Mouse (Mus musculus): Measurements from ENCODE around the gene Olfr1408.

The Olfr1408 gene

GRCm38 (mm10) chr1:173137274-173137673, at the start of gene Olfr1408:
TSS of gene Olfr1408 (minus strand) at chr1:173137374.
- DNase-seq (ENCODE audit: low read depth): no peak

GRCm38 (mm10) chr1:173174154-173174842, 37.1 kb upstream of the Olfr1408 start:
- no peak for DNase-seq (ENCODE audit: low read depth)
